Mouse (Mus musculus) testis, adult 2 months (tissue): ENCODE measurements at regions not wholly inside any gene's neighbourhood (a gene's known extent, or its start where the extent isn't known, plus 50 kb on each side); places are given as distances from the start of the nearest gene placed in this dataset.

Experiments used
- CTCF ChIP-seq: fragments of 200-500 bp; IDR thresholded peaks from 2 replicates; pipeline ENCODE4 v1.5.1; 2012; ENCODE audit warnings: low read depth, mild to moderate bottlenecking, inconsistent platforms, low read length, moderate library complexity; ENCODE audit not compliant: control insufficient read depth, insufficient read depth, insufficient replicate concordance
- POLR2A ChIP-seq: fragments of 200-500 bp; IDR thresholded peaks from 2 replicates; pipeline ENCODE4 v1.6.1; 2012; ENCODE audit warnings: low read depth, mild to moderate bottlenecking, inconsistent platforms, low read length, moderate library complexity; ENCODE audit not compliant: control insufficient read depth

DNA sequence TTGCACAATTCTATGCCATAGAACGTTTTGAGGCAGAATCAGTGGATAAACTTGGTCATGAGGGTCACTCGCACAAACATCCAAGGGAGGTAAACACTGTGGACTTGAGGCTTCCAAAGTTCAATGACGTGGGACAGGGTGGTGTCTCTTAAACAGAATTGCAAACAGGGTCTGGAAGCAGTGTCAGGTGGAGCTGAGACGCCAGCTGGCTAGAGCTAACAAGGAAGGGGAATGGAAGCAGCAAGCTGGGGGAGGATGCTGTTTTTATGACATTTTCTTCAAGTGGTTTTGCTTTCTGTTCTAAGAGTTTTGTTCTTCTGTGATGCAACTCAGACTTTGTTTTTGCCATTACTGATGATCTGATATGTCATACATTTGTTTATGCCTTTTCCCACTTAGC lies 2301.1 kb upstream of the Lrrc6 start:
- TF ChIP-seq POLR2A (no peak), CTCF (no peak)
